Mouse (Mus musculus) testis, adult 2 months (tissue): ENCODE data around the gene Ctsc. TPM values are rescaled to one million over a fixed set of nuclear protein-coding genes. Genes with fewer than 3 reads are reported as not detected.

Source experiments
- H3K27ac ChIP-seq: fragments of 200-500 bp; 2 replicates; pipeline ENCODE4 v1.5.1; 2012; ENCODE audit warnings: low read depth, low read length; ENCODE audit not compliant: control insufficient read depth, insufficient read depth
- H3K27me3 ChIP-seq: fragments of 200-500 bp; 2 replicates; pipeline ENCODE4 v1.6.1; 2012; ENCODE audit warnings: mild to moderate bottlenecking, low read length, moderate library complexity; ENCODE audit not compliant: control insufficient read depth, insufficient read depth
- H3K36me3 ChIP-seq: fragments of 200-500 bp; 2 replicates; pipeline ENCODE4 v1.6.1; 2012; ENCODE audit warnings: mild to moderate bottlenecking, low read length; ENCODE audit not compliant: control insufficient read depth, insufficient read depth
- H3K4me1 ChIP-seq: fragments of 200-500 bp; 2 replicates; pipeline ENCODE4 v1.6.1; 2012; ENCODE audit warnings: low read length; ENCODE audit not compliant: control insufficient read depth, insufficient read depth
- H3K4me3 ChIP-seq: fragments of 200-500 bp; 2 replicates; pipeline ENCODE4 v1.5.1; 2012; ENCODE audit warnings: low read depth, mild to moderate bottlenecking, low read length, moderate library complexity, mixed read lengths; ENCODE audit not compliant: control insufficient read depth
- CTCF ChIP-seq: fragments of 200-500 bp; IDR thresholded peaks from 2 replicates; pipeline ENCODE4 v1.5.1; 2012; ENCODE audit warnings: low read depth, mild to moderate bottlenecking, inconsistent platforms, low read length, moderate library complexity; ENCODE audit not compliant: control insufficient read depth, insufficient read depth, insufficient replicate concordance
- POLR2A ChIP-seq: fragments of 200-500 bp; IDR thresholded peaks from 2 replicates; pipeline ENCODE4 v1.6.1; 2012; ENCODE audit warnings: low read depth, mild to moderate bottlenecking, inconsistent platforms, low read length, moderate library complexity; ENCODE audit not compliant: control insufficient read depth
- polyA plus RNA-seq: library from polyadenylated mRNA; depleted of rRNA; stranded (reverse); fragments of >200 nt; gene quantifications from 2 replicates; pipeline ENCODE4 v1.2.3, GENCODE M21; 2012

Gene Ctsc
- polyA plus RNA-seq, 1 experiment: 2.3 TPM

- Histone ChIP-seq H3K27me3 (no peaks in the 10 kb centered on the region), H3K4me1 (no peaks in the 10 kb centered on the region), H3K4me3 (no peak overlapping the region), H3K27ac (no peak overlapping the region), H3K36me3 (no peaks in the 10 kb centered on the region)
- TF ChIP-seq POLR2A: no peak
- no peak for TF ChIP-seq CTCF
Measured at GRCm38 (mm10) chr7:88318904-88319303, 41.0 kb downstream of the Ctsc start.

GRCm38 (mm10) chr7:88319414-88320140 is 41.7 kb downstream of the Ctsc start:
- no peaks in the 10 kb centered on the region for H3K4me1 ChIP-seq
- TF ChIP-seq CTCF (no peak), POLR2A (no peak)
- H3K27ac ChIP-seq: no peak overlapping the region
- H3K36me3 ChIP-seq: no peaks in the 10 kb centered on the region
- H3K4me3 ChIP-seq: no peak overlapping the region
- no peaks in the 10 kb centered on the region for H3K27me3 ChIP-seq

GRCm38 (mm10) chr7:88320628-88321336 is 42.9 kb downstream of the Ctsc start:
- H3K27ac ChIP-seq: no peak overlapping the region
- TF ChIP-seq CTCF (no peak), POLR2A (no peak)
- no peaks in the 10 kb centered on the region for H3K27me3 ChIP-seq
- H3K4me1 ChIP-seq: no peaks in the 10 kb centered on the region
- H3K4me3 ChIP-seq: no peak overlapping the region
- H3K36me3 ChIP-seq: no peaks in the 10 kb centered on the region

- Histone ChIP-seq H3K27ac (no peak overlapping the region), H3K27me3 (no peaks in the 10 kb centered on the region), H3K36me3 (no peaks in the 10 kb centered on the region), H3K4me3 (no peak overlapping the region), H3K4me1 (no peaks in the 10 kb centered on the region)
- TF ChIP-seq CTCF (no peak), POLR2A (no peak)
Measured at GRCm38 (mm10) chr7:88322431-88322830, 44.5 kb downstream of the Ctsc start.

- Histone ChIP-seq H3K36me3 (no peaks in the 10 kb centered on the region), H3K27me3 (no peaks in the 10 kb centered on the region), H3K4me3 (no peak overlapping the region), H3K27ac (no peak overlapping the region), H3K4me1 (no peaks in the 10 kb centered on the region)
- no peak for TF ChIP-seq POLR2A
- TF ChIP-seq CTCF: no peak
Measured at GRCm38 (mm10) chr7:88327495-88327894, 49.6 kb downstream of the Ctsc start.

- Histone ChIP-seq H3K27me3 (no peaks in the 10 kb centered on the region), H3K36me3 (no peaks in the 10 kb centered on the region), H3K4me3 (no peak overlapping the region), H3K4me1 (no peaks in the 10 kb centered on the region), H3K27ac (no peak overlapping the region)
- TF ChIP-seq POLR2A (no peak), CTCF (no peak)
Measured at GRCm38 (mm10) chr7:88343828-88344227, 65.9 kb downstream of the Ctsc start.

- Histone ChIP-seq H3K4me1 (no peaks in the 10 kb centered on the region), H3K27ac (no peak overlapping the region), H3K36me3 (no peaks in the 10 kb centered on the region), H3K27me3 (no peaks in the 10 kb centered on the region), H3K4me3 (no peak overlapping the region)
- TF ChIP-seq CTCF: no peak
- no peak for TF ChIP-seq POLR2A
Measured at GRCm38 (mm10) chr7:88346035-88346434, 68.2 kb downstream of the Ctsc start.
